Mouse (Mus musculus) lung, postnatal 0 days (tissue): ENCODE measurements at regions not wholly inside any gene's neighbourhood (a gene's known extent, or its start where the extent isn't known, plus 50 kb on each side); places are given as distances from the start of the nearest gene placed in this dataset.

ENCODE experiments used
- ATAC-seq: fragments of 200-750 bp; cut with Nextera tagmentation; 2 replicates; pipeline ENCODE4 v1.8.0; 2017; ENCODE audit warnings: moderate library complexity
- DNase-seq: peaks from one replicate; pipeline ENCODE4 v3.0.0-alpha.2; 2016; ENCODE audit warnings: low spot score
- H3K27ac ChIP-seq: fragments of 300-500 bp; sonication (generic); 2 replicates; pipeline ENCODE4 v1.5.1; 2014; ENCODE audit warnings: antibody characterized with exemption, mild to moderate bottlenecking, low read length, mixed read lengths
- H3K27me3 ChIP-seq: fragments of 300-500 bp; sonication (generic); replicated peaks from 2 replicates; pipeline ENCODE4 v1.6.1; 2014; ENCODE audit warnings: low read length, mixed read lengths; ENCODE audit not compliant: insufficient read depth
- H3K36me3 ChIP-seq: fragments of 300-500 bp; sonication (generic); 2 replicates; pipeline ENCODE4 v1.6.1; 2014; ENCODE audit warnings: low read length, mixed read lengths; ENCODE audit not compliant: insufficient read depth
- H3K4me1 ChIP-seq: fragments of 300-500 bp; sonication (generic); 2 replicates; pipeline ENCODE4 v1.6.1; 2014; ENCODE audit warnings: antibody characterized with exemption, low read depth, low read length, mixed read lengths; ENCODE audit not compliant: insufficient read depth
- H3K4me2 ChIP-seq: fragments of 300-500 bp; sonication (generic); replicated peaks from 2 replicates; pipeline ENCODE4 v1.6.1; 2014; ENCODE audit warnings: low read depth, mild to moderate bottlenecking, low read length, moderate library complexity, mixed read lengths
- H3K4me3 ChIP-seq: fragments of 300-500 bp; sonication (generic); 2 replicates; pipeline ENCODE4 v1.5.1; 2014; ENCODE audit warnings: low read depth, low read length
- H3K9ac ChIP-seq: fragments of 300-500 bp; sonication (generic); replicated peaks from 2 replicates; pipeline ENCODE4 v1.6.1; 2014; ENCODE audit warnings: low read depth, mild to moderate bottlenecking
- H3K9me3 ChIP-seq: fragments of 300-500 bp; sonication (generic); 2 replicates; pipeline ENCODE4 v1.6.1; 2016; ENCODE audit warnings: low read length, mixed read lengths
- CTCF ChIP-seq: IDR thresholded peaks from 2 replicates; pipeline ENCODE4 v1.5.1; 2016; ENCODE audit warnings: antibody characterized with exemption, mild to moderate bottlenecking
- EP300 ChIP-seq: IDR thresholded peaks from 2 replicates; pipeline ENCODE4 v1.6.1; 2016; ENCODE audit warnings: antibody characterized with exemption, mild to moderate bottlenecking, control low read depth
- WGBS: fragments of 180-500 bp; shearing (Covaris S2); extraction: QIAGEN DNeasy Blood & Tissue Kit; methylation state at CpG from one replicate; pipeline ENCODE4 v1.1.7; 2014; 5-methylcytosine and 5-hydroxymethylcytosine counted together

- Histone ChIP-seq H3K4me2 (no peak overlapping the region), H3K4me3 (no peak overlapping the region), H3K4me1 (no peaks in the 10 kb centered on the region), H3K27me3 (no peaks in the 10 kb centered on the region), H3K9ac (no peak overlapping the region), H3K27ac (no peak overlapping the region), H3K9me3 (no peaks in the 10 kb centered on the region), H3K36me3 (no peaks in the 10 kb centered on the region)
- 85% methylated on average over 6 of the region's 6 CpGs for WGBS
- TF ChIP-seq EP300 (no peak), CTCF (no peak)
- no peak for ATAC-seq
- DNase-seq = no peak
These were observed 331.8 kb upstream of the G2e3 start for GRCm38 (mm10) chr12:51016081-51016480.

- Histone ChIP-seq H3K27me3 (no peaks in the 10 kb centered on the region), H3K4me1 (no peaks in the 10 kb centered on the region), H3K36me3 (no peaks in the 10 kb centered on the region), H3K9me3 (no peaks in the 10 kb centered on the region), H3K9ac (no peak overlapping the region), H3K4me3 (no peak overlapping the region), H3K4me2 (no peak overlapping the region), H3K27ac (no peak overlapping the region)
- ATAC-seq (no peak), DNase-seq (no peak)
- TF ChIP-seq EP300 = no peak
- no peak for TF ChIP-seq CTCF
- 88% methylated on average over 4 of the region's 4 CpGs for WGBS
These were observed 338.2 kb upstream of the G2e3 start for GRCm38 (mm10) chr12:51009644-51010043.

- no peaks in the 10 kb centered on the region for H3K9me3 ChIP-seq
- H3K27ac ChIP-seq = no peak overlapping the region
- no peak overlapping the region for H3K9ac ChIP-seq
- H3K27me3 ChIP-seq = no peaks in the 10 kb centered on the region
- H3K36me3 ChIP-seq = no peaks in the 10 kb centered on the region
- no peak overlapping the region for H3K4me2 ChIP-seq
- WGBS = 34% methylated on average over 12 of the region's 12 CpGs
- 0 out of 2 replicates have a peak, but pooled peaks have one; percentile 32 for ATAC-seq
- peak; percentile 46 for DNase-seq
- H3K4me1 ChIP-seq = no peaks in the 10 kb centered on the region
- no peak overlapping the region for H3K4me3 ChIP-seq
- TF ChIP-seq EP300 = no peak
- no peak for TF ChIP-seq CTCF
These were observed 345.9 kb upstream of the G2e3 start for GRCm38 (mm10) chr12:51001722-51002592.

GRCm38 (mm10) chr12:51001096-51001495, 346.8 kb upstream of the G2e3 start:
- TF ChIP-seq CTCF = no peak
- TF ChIP-seq EP300 = no peak
- Histone ChIP-seq H3K36me3 (no peaks in the 10 kb centered on the region), H3K4me3 (no peak overlapping the region), H3K27ac (no peak overlapping the region), H3K9me3 (no peaks in the 10 kb centered on the region), H3K4me2 (no peak overlapping the region), H3K27me3 (no peaks in the 10 kb centered on the region), H3K4me1 (no peaks in the 10 kb centered on the region), H3K9ac (no peak overlapping the region)
- ATAC-seq (peak; percentile 57), DNase-seq (peak; percentile 32)
- WGBS = 40% methylated on average over 4 of the region's 4 CpGs

GRCm38 (mm10) chr12:51000281-51001075, 347.4 kb upstream of the G2e3 start:
- Histone ChIP-seq H3K36me3 (no peaks in the 10 kb centered on the region), H3K9me3 (no peaks in the 10 kb centered on the region), H3K4me3 (no peak overlapping the region), H3K4me2 (no peak overlapping the region; the same call in 1 of the 2 replicates), H3K4me1 (no peaks in the 10 kb centered on the region), H3K9ac (no peak overlapping the region), H3K27ac (no peak overlapping the region), H3K27me3 (no peaks in the 10 kb centered on the region)
- ATAC-seq = no peak
- DNase-seq = no peak
- no peak for TF ChIP-seq CTCF
- TF ChIP-seq EP300 = no peak
- 40% methylated on average over 18 of the region's 18 CpGs for WGBS
